Mouse (Mus musculus) embryo, embryonic 10 days (tissue): Measurements from ENCODE around the gene 9930021J03Rik.

ENCODE experiments used
- DNase-seq: peaks from one replicate; pipeline ENCODE4 v3.0.0-alpha.2; 2015; ENCODE audit warnings: low spot score

Gene 9930021J03Rik

GRCm38 (mm10) chr19:29695071-29695470 lies 110.7 kb downstream of the 9930021J03Rik start:
- no peak for DNase-seq

GRCm38 (mm10) chr19:29683844-29684540 lies 121.8 kb downstream of the 9930021J03Rik start:
- peak; percentile 89 for DNase-seq

GRCm38 (mm10) chr19:29680182-29681152 lies 125.3 kb downstream of the 9930021J03Rik start:
- DNase-seq, result no peak

GRCm38 (mm10) chr19:29678181-29678778 lies 127.5 kb downstream of the 9930021J03Rik start:
- no peak for DNase-seq

- DNase-seq, result no peak
Measured at GRCm38 (mm10) chr19:29676479-29677193, 129.2 kb downstream of the 9930021J03Rik start.

GRCm38 (mm10) chr19:29675562-29676078 lies 130.2 kb downstream of the 9930021J03Rik start:
- no peak for DNase-seq

- DNase-seq, result no peak
Measured at GRCm38 (mm10) chr19:29674946-29675345, 130.8 kb downstream of the 9930021J03Rik start.

GRCm38 (mm10) chr19:29672660-29673059 lies 133.1 kb downstream of the 9930021J03Rik start:
- no peak for DNase-seq

GRCm38 (mm10) chr19:29671160-29671559 lies 134.6 kb downstream of the 9930021J03Rik start:
- no peak for DNase-seq

GRCm38 (mm10) chr19:29670247-29670646 lies 135.5 kb downstream of the 9930021J03Rik start:
- DNase-seq, result no peak

GRCm38 (mm10) chr19:29668135-29668534 lies 137.7 kb downstream of the 9930021J03Rik start:
- DNase-seq, result no peak

- no peak for DNase-seq
Measured at GRCm38 (mm10) chr19:29666965-29667594, 138.7 kb downstream of the 9930021J03Rik start.

GRCm38 (mm10) chr19:29666164-29666563 lies 139.6 kb downstream of the 9930021J03Rik start:
- no peak for DNase-seq

- DNase-seq, result no peak
Measured at GRCm38 (mm10) chr19:29664934-29665333, 140.9 kb downstream of the 9930021J03Rik start.
